Mouse (Mus musculus) CH12.LX (cell line): ENCODE measurements around the gene Ldlrad3.

Experiments
- CTCF ChIP-seq, 2 experiments: IDR thresholded peaks in 1 of 2; conservative IDR thresholded peaks in 1 of 2; 2 replicates each; pipeline ENCODE4 v1.5.1; 2011 to 2012; ENCODE audit warnings: low read depth in 2 of 2, low read length in 2 of 2, improper control_type of control experiment in 1 of 2, inconsistent platforms in 1 of 2, mild to moderate bottlenecking in 1 of 2, moderate library complexity in 1 of 2
- E2F4 ChIP-seq: IDR thresholded peaks from 2 replicates; pipeline ENCODE4 v1.6.1; 2011; ENCODE audit warnings: low read depth, low read length, improper control_type of control experiment; ENCODE audit not compliant: insufficient replicate concordance
- MAX ChIP-seq: IDR thresholded peaks from 2 replicates; pipeline ENCODE4 v1.6.1; 2011; ENCODE audit warnings: low read length, improper control_type of control experiment
- MAZ ChIP-seq: IDR thresholded peaks from 2 replicates; pipeline ENCODE4 v1.6.1; 2012; ENCODE audit warnings: low read depth, mild to moderate bottlenecking, inconsistent platforms, low read length, improper control_type of control experiment, moderate library complexity
- MEF2A ChIP-seq: IDR thresholded peaks from 2 replicates; pipeline ENCODE4 v1.6.1; 2014; ENCODE audit warnings: low read depth, mild to moderate bottlenecking, inconsistent platforms, low read length, improper control_type of control experiment, borderline replicate concordance
- TCF12 ChIP-seq: IDR thresholded peaks from 2 replicates; pipeline ENCODE4 v1.6.1; 2014; ENCODE audit warnings: low read depth, mild to moderate bottlenecking, inconsistent platforms, low read length, improper control_type of control experiment
- ZNF384 ChIP-seq: IDR thresholded peaks from 2 replicates; pipeline ENCODE4 v1.6.1; 2012; ENCODE audit warnings: low read depth, low read length, improper control_type of control experiment, inconsistent platforms

- TF ChIP-seq MEF2A = no peak
- no peak for TF ChIP-seq MAZ
- TF ChIP-seq E2F4 = no peak
- no peak for TF ChIP-seq CTCF (conservative IDR thresholded peaks at IDR 0.05 in 1 of 2, IDR thresholded peaks at IDR 0.05 in 1 of 2; ENCODE audit: low read depth in 2 of 2, low read length in 2 of 2)
- TF ChIP-seq TCF12 = no peak
- no peak for TF ChIP-seq MAX
- no peak for TF ChIP-seq ZNF384
These were observed 10.5 kb upstream of the Ldlrad3 start for GRCm38 (mm10) chr2:102196709-102197108.
